Mouse (Mus musculus): ENCODE data around the gene Fam92b.

DNA sequence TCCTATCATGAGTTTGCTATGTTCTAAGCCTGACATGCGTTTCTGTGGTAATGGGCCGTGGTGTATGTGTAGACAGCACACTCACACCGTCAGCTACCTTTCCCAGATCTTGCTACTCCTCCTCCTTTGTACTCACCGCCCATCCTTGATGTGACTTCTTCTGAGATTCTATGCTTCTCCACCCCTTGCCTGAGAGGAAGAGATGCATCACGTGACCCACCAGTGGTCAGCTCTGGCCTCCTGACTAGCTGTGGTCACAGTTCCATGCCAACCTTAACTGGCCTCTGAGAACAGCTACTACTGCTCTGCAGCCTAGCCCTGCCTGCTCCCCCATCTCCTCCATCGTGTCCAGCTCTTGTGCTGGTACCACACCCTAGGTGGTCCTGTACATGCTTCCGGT, 41.6 kb downstream of the Fam92b start:
- no peak for TF ChIP-seq CTCF (IDR thresholded peaks at IDR 0.05; ENCODE audit: insufficient read depth, low read length)
- TF ChIP-seq POLR2A (IDR thresholded peaks at IDR 0.05; ENCODE audit: borderline replicate concordance, extremely low read depth, low read depth, low read length), result no peak

Data from lung, adult 2 months (tissue).